Mouse (Mus musculus): Measurements from ENCODE around the gene Lamb3.

The Lamb3 gene

GRCm38 (mm10) chr1:193201383-193201778 is 6.1 kb upstream of the Lamb3 start, which contains the start of gene Traf3ip3:
Traf3ip3 (minus strand) TSS chr1:193201703.
- no peak for DNase-seq (ENCODE audit: low read depth, low spot score)

DNA sequence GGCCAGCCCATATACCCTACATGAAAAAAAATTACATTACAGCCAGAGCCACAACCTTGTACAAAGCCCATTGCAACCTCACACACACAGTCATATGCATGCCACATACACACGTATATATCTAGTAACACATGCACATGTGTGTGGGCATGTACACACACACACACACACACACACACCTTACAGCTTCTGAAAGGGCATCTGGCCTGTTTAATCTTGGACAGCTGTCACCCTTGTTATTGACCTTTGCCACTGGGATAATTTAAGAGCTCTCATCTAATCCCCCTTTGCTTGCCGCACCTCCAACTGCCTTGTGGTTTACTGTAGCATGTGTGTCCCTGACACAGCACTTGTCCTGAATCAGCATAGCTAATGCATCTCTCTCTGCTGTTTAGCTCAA is 3.7 kb upstream of the Lamb3 start:
- DNase-seq (ENCODE audit: low read depth, low spot score), result no peak

GRCm38 (mm10) chr1:193205431-193205830 is 2.1 kb upstream of the Lamb3 start:
- DNase-seq (ENCODE audit: low read depth, low spot score), result no peak

GRCm38 (mm10) chr1:193208178-193208577 is 679 bp downstream of the Lamb3 start:
- DNase-seq (ENCODE audit: low read depth, low spot score), result no peak

DNA sequence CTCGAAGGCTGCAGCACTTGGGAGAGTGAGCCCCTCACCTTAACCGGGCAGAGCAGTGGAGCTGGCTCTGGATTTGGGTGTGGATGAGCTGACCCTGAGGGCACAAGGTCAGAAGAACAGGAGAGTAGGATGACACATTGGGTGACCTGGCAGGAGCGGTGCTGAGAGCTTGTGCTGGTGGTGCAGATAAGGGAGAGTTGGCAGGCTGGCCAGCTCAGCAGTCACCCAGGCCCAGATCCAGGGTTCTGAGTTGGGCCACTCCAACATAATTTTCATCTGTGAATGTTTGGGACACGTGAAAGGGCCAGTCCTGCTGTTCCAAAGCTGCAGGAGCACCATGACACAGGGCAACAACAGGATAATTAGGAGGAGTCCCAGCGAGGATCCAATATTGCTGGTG is 3.9 kb downstream of the Lamb3 start:
- DNase-seq (ENCODE audit: low read depth, low spot score), result no peak

DNA sequence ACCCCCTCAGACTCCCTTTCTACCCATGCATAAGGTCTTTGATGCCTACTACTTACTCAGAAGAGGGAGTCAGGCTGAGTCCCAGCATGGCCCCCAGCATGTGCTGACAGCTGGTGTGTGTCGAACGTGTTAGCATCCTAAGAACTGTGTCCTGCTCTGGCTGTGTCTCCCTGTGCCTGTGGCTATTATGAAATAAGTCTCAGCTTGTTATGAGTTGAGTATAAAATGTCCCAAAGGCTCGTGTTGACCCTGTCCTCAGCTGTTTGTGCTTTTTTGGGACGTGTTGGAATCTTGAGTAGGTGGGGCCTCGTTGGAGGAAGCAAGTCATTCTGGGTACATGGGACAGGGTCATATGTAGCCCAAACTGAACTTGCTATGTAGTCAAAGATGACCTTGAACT is 6.6 kb downstream of the Lamb3 start:
- DNase-seq (ENCODE audit: low read depth, low spot score), result no peak

DNA sequence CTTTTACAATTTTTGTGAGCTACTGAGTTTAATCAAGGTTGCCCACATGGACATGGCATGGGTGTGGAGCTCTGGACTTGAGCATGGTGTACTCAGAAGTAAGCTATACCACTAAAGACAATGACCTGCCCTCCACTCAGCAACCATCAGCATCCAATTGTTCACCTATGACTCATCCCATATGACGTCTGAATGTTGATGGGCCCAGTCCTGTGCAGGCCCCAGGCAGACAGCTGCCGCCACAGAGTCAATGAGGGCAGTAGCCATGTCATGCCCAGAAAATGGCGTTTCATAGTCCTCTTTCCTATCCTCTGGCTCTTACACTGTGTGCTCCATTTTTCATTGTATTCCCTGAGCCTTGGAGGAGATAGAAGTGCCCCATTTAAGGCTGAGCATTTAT is 8.5 kb downstream of the Lamb3 start:
- DNase-seq (ENCODE audit: low read depth, low spot score), result no peak

DNA sequence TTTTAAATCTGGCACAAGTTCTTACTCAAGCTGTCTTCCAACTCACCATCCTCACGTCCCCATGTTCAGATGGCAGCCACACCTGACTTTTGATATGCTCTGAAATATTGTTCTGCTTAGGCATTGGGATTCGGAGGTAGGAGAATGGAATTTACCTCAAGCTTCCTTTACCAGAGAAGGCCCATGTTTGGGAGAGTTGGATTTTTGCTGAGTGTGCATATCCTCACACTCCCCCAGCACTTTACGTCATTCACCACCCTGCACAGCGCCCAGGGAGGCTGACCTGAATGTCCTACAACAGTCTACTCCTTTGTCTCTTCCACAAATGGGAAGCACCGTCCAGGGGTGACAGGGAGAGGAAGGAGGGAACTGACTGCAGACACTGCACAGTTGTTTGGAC is 12.9 kb downstream of the Lamb3 start:
- DNase-seq (ENCODE audit: low read depth, low spot score), result no peak

DNA sequence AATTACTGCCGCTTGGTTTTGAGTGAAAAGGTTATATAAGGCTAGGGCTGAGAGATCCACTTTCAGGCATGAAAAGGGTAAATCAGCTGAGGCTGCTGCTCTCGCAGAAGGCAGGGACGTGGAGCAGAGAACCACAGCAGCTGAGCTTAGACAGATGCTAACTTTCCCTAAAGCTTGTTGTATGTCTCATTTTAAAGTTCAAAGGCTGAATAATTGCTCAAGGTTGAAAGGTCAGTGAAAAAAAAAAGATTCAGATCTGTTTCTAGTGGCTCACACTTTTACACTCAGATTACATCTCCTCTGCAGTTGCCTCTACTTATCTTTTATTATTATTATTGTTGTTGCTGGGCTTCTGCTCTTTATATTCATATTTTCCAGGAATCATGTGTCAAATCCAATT is 18.0 kb downstream of the Lamb3 start:
- DNase-seq (ENCODE audit: low read depth, low spot score), result no peak

DNA sequence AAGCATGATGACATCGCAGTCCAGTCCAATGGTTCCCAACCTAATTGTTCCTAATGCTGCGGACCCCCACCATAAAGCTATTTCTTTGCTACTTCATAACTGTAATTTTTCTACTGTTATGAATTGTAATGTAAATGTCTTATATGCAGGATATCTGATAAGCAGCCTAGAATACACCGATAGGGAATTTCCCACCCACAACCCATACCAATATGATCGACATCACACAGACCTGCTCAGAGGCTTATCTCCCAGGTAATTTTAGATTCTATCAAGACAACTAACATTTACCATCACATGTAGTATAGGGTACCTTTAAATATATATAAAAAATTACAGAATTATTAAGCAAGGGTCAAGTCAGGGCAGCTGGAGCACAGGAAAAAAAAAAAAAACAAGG is 18.6 kb downstream of the Lamb3 start:
- DNase-seq (ENCODE audit: low read depth, low spot score), result no peak

GRCm38 (mm10) chr1:193226724-193227522 is 19.4 kb downstream of the Lamb3 start:
- DNase-seq (ENCODE audit: low read depth, low spot score), result no peak

- DNase-seq (ENCODE audit: low read depth, low spot score), result no peak
These were observed 20.0 kb downstream of the Lamb3 start for GRCm38 (mm10) chr1:193227537-193227936.

- DNase-seq (ENCODE audit: low read depth, low spot score), result no peak
These were observed 22.1 kb downstream of the Lamb3 start for GRCm38 (mm10) chr1:193229570-193229969.

DNA sequence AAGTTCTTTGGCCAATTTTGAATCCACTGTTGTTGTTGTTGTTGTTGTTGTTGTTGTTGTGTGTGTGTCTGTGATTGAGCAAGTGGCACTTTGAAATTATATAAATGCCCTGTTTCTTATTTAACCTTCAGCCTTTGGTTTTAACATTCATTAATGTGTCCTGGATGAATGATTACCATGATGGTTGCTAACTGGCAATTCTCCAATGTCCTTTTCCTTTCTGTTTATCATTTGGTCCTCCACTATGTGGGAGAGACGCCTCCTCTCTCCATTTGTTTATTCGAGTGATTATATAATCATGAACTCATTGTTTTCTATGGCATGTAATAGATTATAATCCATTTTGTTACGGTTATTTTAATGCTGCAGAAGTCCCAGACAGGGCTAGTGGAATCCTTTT is 23.0 kb downstream of the Lamb3 start:
- DNase-seq (ENCODE audit: low read depth, low spot score), result no peak

DNA sequence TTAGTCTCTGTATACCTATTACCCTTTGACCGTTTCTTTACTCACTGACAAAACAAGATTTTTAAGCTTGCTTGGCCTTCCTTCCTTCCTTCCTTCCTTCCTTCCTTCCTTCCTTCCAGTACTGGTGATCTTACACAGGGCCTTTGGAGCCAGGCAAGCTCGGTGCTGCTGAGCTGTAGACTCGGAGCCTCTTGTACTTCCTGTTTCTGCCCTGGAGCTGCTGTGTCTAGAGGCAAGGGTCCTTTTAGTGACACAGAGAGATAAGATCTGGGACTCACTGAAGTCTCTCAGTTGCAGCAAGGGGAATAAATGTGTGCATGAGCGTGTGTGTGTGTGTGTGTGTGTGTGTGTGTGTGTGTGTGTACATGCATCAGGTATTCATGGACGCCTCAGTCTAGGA is 23.4 kb downstream of the Lamb3 start:
- DNase-seq (ENCODE audit: low read depth, low spot score), result no peak

GRCm38 (mm10) chr1:193232732-193233131 is 25.2 kb downstream of the Lamb3 start:
- DNase-seq (ENCODE audit: low read depth, low spot score), result no peak

- no peak for DNase-seq (ENCODE audit: low read depth, low spot score)
These were observed 26.7 kb downstream of the Lamb3 start for GRCm38 (mm10) chr1:193234130-193234645.

- no peak for DNase-seq (ENCODE audit: low read depth, low spot score)
These were observed 27.4 kb downstream of the Lamb3 start for GRCm38 (mm10) chr1:193234930-193235329.

GRCm38 (mm10) chr1:193238426-193238825 is 30.9 kb downstream of the Lamb3 start:
- no peak for DNase-seq (ENCODE audit: low read depth, low spot score)

- no peak for DNase-seq (ENCODE audit: low read depth, low spot score)
These were observed 33.9 kb downstream of the Lamb3 start for GRCm38 (mm10) chr1:193241436-193241835.

DNA sequence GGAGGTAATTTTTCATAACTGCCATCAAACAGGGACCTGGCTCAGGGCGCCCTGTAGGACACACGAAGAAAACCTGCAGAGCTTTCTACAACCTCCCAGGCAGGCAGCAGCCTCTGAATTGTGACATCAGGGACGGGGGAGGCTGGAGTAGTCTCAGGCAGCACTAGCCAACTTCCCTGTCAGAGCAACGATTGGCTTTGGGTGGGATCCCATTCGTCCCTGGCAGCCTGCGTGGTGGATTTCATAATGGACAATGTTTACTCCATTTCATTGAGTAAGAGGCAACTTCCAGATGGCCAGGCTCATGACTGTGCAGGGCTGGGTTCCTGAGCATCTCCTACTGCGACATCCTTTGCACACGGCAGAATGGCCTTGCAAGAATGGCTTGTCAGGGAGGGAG is 34.7 kb downstream of the Lamb3 start:
- no peak for DNase-seq (ENCODE audit: low read depth, low spot score)

DNA sequence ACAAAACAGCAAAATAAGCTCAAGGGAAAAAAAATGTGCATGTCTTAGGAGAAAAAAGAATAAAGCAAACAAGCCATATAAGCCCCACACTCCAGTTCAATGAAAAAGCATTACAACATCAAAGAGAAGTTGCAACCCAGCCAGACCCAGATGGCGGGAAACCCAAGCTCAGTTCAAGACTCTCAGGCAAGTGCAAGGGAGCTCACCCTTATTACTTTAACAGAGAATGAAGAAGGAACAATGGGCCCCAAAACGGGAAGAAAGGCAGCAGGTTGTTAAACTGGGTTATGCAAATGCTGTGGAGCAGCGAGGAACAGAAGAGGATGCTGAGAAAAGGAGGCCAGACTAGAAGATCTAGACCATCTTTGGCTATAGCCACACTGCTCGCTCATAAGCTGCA is 35.4 kb downstream of the Lamb3 start:
- DNase-seq (ENCODE audit: low read depth, low spot score), result no peak

DNA sequence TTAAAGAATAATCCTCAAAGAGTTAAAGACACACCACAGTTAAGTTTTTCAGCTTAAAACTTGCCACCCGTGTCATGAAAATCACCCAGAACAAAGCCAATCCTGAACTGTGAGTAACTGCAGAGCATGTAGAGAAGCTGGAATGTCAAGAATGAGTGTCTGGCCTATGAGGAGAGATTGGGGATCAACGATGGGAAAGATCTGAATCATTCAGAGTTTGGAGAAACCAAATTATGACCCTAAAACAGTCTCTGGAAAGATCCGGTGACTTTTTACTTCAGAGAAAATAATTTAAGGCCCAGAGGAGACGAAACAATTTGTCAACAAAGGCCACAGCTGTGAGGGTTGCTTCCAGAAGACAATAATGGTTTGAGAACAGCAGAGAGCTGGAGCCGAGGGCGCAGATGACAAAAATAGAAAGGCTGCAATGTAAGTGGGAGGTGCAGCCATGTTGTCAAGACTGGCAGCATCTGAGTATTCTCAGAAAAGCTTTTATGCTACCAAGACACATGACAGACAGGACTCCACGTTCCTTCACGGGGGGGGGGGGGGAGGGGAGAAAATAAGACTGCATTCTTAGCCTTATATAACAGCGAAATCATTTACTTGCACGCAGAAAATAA is 36.2 kb downstream of the Lamb3 start:
- DNase-seq (ENCODE audit: low read depth, low spot score), result no peak
